Mouse (Mus musculus) cortical plate, adult 2 months (tissue): Measurements from ENCODE around the gene Ccdc24.

Source experiments
- CTCF ChIP-seq: fragments of 200-500 bp; IDR thresholded peaks from 2 replicates; pipeline ENCODE4 v1.5.1; 2011; ENCODE audit warnings: mild to moderate bottlenecking, control low read depth, low read length; ENCODE audit not compliant: insufficient read depth; ENCODE audit errors: extremely low read depth
- POLR2A ChIP-seq: fragments of 200-500 bp; IDR thresholded peaks from 2 replicates; pipeline ENCODE4 v1.6.1; 2011; ENCODE audit warnings: mild to moderate bottlenecking, low read length, control low read depth; ENCODE audit not compliant: insufficient read depth; ENCODE audit errors: extremely low read depth

DNA sequence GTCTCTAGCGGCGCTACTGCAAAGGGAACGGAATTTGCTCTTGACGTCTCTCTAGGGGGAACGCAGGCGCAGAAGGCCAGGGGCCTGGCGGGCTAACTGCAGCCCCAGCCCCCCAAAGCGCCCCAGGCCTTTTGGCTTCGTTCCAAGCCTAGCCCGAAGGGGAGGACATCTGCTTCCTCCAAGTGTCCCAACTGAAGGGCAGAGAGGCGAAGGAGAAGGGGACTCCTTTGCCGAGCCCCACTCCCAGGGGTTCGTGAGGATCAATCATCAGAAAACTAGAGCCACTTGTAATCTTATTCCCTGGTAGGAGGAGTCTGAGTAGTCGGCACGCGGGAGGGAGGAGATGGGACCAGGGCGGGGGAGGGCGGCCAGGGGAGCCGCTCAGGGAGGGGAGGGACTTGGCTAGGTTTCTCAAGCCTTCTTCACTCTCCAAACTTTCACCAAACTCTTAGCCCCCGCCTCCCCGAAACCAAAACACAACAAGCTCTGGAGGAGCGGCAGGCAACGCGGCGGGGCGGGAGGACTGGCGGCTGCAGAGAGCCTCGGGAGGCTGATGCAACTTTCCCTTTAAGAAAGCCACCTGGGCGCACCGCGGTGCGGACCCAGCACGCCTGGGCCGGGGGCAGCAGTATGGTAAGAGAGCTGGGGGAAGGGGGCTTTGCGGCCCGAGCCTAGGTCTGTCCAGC lies 37.4 kb downstream of the Ccdc24 start:
- TF ChIP-seq CTCF (no peak), POLR2A (no peak)
